Mouse (Mus musculus) telencephalon, adult 2 months (tissue): ENCODE data around the gene Mblac2.

Experiments
- DNase-seq: peaks from one replicate; pipeline ENCODE4 v3.0.0-alpha.2; 2011; ENCODE audit warnings: low read depth, low spot score

Gene Mblac2

DNA sequence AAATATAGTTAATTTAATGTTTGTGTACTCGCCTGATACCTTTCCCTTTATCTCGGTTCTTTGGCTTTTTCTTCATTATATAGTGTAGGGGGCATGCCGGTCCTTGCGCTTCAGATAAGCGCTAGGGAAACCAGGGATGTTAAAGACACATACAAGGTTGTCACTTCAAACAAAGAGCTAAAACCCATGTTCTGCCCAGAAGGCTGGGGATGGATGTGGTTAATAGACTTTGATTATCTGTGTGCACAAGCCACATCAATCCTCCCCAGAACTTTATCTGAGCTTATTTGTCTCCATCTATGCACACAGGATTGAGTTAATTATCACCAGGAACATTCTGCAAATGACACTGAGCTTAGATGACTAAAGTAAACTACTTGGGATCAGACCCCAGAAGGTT is 25.5 kb downstream of the Mblac2 start:
- DNase-seq: no peak

DNA sequence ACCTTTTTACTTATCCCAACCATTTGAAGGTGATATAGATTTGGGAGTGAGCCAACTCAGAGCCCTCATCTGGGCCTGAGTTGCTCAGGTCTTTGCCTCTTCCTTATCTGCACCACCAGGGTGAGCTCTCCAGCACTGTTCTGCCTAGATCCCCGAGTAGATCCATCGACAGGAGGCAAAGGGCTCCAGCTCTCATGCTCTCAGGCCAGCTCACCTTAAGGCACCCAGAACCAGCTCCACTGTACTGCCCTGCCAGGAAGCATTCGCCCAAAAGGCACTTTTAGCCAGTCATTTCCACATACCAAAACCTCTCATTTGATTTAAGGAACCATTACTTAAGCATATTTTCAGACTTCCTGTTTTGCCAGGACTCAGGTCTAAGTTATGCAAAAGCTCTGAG is 29.8 kb downstream of the Mblac2 start:
- DNase-seq: no peak

DNA sequence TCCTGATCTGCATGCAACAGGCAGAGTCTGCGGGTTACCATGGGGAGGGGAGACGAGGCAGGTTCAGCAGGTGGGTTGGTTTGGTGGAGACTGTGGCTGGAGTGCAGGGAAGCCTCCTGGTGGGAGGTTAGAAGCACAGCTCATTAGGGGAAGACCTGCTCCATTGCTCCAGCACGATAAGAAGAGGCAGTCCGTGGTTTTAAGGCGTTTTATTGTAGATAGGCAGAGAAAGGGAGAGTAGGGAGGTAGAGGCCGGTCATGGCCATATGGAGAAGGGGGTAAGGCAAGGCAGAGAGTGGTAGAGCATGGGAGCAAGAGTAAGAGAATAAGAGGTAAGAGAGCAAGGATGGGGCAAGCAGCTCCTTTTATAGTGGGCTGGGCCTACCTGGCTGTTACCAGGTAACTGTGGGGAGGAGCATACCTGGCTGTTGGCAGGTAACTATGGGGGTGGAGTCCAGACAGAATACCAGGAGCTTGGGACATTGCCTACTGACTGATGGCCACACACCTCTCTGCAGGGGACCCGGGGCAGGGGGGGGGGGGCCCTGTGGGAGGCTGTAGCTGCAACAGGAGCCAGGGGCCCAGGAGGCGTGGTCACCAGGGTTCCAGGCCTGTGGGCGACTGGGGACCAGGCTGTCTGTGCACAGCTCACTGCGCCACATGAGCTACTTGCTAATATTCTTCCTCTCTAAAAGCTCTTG is 32.4 kb downstream of the Mblac2 start:
- no peak for DNase-seq

DNA sequence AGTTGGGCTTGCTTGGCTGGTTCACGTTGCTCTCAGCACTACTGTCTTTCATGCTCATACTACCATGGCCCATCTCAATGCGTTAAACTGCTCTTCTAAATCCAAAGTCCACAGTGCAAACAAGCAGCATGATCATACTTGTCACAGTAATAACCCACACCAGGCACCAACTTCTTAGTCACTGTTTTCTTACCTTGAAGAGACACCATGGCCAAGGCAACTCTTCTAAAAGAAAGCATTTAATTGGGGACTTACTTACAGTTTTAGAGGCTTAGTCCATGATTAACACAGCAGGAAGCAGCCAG is 32.9 kb downstream of the Mblac2 start:
- no peak for DNase-seq

DNA sequence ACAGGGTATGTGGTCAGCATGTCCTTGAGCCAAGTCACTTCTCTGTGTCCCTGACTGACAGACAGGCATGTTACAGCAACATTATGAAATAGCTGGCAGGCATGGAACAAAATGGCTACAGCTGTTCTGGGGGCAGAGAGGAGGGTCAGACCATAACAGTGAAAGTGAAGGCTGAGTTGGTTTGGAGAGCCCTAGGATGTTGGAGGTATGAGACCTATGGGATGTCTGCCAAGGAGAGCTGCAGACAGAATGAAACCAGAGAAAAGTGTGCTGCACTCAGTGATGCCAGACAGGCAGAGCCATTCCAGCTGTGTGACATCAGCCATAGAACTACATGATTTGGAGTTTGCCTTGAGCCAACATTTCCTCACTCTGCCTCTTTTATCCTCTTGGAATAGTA is 43.7 kb downstream of the Mblac2 start:
- no peak for DNase-seq

DNA sequence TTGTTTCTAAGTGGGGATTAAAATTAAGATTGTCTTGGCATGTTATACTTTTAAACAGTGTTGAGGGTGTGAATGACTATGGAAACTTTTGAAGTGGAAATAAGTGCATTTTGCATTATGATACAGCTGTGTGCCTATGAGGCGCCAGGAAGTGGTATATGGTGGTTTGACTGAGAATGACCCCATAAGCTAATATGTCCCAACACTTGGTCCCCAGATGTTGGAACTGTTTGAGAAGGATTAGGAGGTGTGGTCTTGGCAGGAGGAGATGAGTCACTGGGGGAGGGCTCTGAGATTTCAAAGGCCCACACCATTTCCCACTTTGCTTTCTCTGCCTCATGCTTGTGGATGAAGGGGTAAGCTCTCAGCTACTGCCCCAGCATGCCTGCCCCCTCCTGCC is 44.2 kb downstream of the Mblac2 start:
- no peak for DNase-seq

DNA sequence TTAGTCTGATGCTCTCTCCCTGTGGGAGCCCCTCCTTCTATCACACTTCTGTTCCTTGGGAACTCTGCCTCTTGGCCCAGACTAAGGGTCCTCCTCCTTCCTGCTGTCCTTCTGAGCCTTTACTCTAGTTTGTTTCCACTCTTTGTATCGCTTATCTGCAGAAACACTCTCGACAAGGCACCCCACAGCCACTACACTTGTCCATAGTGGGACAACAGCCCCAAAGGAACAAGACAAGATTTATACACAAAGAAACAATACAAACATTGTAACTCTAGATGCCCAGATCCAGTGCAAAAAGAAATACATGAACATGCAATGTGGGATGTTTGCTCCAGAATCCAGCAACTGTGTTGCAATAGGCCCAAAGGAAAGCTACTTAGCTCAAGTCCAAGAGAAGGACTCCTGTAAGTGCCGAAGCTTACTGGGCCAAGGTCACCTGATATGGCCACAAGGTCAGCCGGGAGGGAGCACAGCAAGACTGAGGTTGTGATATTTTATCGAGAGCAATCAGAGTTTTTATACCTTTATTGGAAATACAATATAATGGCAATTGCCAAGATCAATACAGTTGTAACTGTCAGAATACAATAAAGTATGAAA is 46.0 kb downstream of the Mblac2 start:
- no peak for DNase-seq

DNA sequence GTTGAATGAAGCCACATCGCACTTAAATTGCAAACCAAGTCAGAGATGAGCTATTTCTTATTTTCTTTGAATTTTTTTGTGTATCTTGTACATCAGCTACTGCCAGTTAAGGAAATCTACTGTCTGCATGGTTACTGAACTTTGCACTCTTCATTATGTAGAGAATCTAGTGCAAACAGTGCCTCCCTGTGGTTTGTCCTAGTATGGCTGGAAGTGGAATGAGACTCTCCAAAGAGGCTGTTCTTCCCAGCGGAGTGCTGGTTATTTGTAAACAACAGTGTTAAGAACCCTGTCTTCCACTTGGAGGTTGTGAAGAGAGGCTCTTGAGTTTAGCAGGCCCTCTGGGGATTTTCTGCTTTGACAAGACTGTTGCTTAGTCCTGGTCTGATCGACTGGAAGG is 49.2 kb downstream of the Mblac2 start:
- DNase-seq: no peak

DNA sequence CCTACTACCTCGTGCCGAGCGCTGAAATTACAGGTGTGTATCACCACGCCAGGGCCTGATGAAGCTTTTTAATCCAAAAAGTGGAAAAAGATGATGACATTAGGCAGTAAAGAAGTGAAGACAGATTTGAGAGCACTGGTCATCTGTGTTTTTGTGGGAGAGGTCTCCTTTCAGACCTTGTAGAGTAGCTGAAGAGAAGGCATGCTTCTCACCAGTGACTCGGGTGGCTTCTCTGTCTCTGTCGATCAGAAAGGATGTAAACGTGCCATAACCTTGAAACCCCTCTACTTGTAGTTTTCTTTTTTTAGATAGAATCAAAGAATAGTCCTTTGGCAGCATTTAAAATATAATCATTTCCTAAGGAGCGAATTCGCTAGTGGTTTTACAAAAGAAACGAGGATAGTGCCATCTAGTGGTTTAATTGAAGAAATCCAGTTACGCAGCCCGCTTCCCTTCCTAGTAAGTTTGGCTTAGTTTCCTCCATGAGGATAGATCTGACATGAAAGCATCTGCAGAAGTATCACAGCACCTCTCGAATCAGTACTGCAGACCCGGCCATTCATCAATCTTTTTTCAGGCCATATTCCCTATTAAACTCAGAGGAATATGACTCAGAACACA is 50.5 kb downstream of the Mblac2 start:
- DNase-seq: peak; percentile 64

DNA sequence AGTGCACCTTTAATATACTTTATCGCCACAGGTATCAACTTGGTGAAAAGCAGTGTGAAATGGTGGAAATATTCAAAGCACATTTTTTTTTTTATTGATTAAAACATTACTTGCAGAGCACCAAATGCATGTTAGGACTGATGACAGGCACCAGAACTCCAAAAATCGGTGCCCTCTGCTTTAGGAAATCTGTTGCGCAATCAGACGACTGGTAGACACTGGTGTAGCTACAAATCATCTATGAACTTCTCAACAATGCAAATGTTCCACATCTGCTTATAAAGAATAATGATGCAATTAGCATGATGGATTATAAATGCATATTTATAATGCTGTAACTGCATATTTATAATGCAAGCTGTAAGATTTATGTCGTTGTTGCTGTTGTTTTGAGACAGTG is 53.0 kb downstream of the Mblac2 start:
- DNase-seq: no peak

DNA sequence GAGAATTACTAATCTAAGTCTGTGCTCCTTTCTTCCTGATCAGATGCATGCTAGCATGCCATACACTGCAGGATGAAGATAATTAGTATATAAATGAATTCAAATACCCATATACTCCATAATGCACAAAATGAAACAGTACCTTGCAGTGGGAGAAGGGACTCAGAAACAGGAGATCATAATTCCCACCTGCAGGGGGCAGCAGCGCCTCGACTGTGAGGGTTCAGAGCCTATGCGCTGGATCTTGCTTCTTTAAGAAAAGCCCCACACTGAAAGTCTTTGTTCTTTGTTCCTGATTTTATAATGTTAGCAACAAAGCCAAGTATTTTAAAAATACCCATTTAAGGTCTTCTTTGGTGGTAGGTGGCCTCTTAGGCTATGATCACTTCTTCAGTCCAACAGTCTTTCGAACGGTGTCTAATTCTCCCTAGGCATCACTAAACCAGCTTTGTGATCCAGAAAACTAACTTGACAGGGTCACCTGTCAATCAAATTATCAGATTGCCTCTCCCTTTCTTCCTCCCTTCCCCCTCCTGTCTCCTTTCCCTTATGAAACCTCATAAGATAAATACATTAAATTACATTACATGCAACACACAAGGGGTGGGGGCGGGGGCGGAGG is 56.0 kb downstream of the Mblac2 start:
- DNase-seq: peak; percentile 55

DNA sequence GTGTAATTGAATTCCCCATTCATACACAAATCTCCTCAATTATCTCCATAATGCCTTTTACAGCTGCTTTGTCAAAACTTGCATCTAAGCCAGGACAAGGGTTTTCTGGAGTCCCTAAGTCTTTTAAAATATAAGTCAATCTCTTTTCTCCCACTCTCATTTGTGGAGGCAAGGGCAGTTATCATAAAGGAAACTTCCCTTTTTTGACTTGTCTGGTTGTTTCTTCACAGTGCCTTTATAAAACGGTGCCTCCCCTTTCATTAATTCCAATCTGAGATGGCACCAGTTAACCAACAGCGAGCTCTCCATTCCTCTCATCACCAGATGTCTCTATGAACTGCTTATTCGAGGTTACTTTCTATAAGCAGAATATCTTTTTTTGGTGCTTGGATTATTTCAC is 65.1 kb downstream of the Mblac2 start:
- no peak for DNase-seq

DNA sequence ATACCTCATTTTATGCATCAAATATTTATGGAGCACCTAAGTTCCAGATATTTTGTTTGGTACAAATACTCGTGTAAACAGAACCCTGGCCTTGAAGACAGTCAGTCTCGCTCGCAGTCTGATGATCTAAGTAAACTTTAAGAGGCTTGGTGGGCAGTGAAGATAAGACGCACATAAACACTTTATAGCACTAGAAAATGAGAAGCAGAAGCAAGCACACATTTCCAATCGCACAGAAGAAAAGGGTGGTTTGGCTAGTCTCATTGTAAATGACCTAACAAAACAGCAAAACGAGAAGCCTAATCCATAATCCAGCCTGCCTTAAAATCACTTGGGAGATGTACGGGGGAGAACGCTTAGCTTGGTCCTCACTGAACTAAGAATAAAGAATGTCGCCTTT is 71.3 kb downstream of the Mblac2 start:
- DNase-seq: no peak

DNA sequence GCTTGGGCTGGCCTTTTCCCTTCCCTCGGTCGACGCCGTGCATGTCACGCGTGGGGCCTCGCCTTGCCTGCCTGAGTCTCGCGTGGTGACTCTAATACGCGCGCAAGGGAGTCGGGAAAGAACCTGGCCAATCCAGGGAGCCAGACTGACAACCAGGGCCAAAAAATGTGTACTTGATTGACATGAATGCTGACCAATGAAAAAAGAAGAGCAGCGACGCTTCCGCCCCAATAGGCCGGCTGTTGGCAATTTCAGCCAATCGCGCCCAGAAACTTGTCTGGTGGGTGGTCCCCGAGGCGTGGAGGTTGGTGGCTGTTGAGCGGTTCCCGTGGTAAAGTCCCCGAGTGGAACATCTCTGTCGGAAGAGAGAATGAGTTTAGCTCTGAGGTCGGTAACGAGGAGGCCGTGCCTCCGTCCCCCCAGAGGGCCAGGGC is 71.8 kb downstream of the Mblac2 start, which contains the start of gene Cetn3:
Gene Cetn3, plus strand, starts transcription at position 107 of the 434 bp plus-strand sequence.
- peak; percentile 99 for DNase-seq

DNA sequence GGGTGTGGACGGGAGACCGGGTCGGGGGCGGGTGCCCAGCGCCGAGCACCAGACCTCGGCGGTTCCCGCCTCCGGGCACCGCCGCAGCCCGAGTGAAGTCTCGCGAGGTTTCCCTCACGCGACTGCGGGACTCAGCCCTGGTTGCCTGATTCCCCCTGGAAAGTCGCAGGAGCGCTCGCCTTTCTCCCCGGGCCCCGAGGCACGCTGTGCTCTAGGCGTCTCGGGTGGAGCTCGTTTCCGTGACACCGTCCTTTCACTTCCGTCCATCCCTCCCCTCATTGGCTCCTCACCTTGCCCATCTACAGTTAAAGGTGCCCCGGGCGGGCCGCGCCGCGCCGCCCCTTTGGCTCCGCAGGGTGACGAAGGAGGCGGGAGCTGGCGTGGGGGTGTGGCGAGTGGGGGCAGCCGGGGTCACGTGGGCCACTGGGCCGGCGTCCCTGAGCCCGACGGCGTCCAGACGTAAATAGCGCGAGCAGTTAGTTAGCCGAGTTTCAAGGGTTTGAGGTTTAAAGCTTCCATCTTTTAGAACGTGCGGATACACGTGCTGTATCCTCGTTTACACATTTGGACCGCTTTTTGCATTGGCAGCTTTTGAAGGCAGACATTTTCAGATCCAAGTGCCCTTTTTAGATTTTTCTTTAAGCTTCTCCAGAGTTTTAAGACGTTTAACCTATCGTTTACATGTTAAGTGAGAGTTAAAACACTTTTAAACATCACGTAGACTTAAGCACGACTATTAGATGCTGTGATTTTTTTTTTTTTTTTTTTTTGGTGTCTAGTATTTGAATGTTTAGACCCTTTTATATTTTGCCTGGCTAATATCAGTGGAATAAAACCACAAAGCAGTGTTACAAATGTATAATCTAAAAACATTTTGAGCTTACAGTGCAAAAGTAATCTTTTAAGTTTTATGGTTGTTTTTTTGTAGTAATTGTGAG is 72.5 kb downstream of the Mblac2 start:
- peak; percentile 97 for DNase-seq

DNA sequence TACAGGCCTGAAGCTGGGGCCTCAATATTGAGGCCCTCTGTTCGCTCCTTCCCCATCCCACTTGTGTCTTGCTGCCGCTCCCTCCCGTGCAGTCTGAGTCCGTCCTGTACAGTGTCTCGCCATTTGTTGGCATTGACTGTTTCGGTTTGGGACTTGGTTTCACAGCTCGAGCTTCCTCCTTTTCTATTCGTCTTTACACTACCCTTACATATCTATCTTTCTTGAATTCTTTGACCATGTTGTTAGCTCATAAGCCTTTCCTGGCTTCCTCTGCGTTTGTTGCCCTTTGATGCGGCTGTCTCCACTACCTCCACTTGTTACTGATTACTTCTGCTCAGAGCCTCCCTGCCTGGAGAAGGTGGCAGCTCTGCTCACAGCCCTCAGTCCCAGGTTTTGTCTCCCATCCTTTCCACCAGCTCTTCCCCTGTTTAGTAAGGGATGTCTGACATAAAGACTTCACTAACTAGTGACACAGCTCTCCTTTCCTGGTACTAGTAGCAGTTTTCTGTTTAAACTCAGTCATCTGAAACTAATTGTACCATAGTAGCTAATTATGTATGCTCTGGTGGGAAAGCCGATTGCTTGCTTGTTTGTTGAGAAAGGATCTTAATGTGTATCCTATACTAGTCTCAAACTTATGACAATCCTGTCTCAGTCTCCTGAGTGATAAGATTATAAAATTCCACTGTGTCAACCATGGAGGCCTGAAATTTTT is 74.8 kb downstream of the Mblac2 start:
- no peak for DNase-seq

DNA sequence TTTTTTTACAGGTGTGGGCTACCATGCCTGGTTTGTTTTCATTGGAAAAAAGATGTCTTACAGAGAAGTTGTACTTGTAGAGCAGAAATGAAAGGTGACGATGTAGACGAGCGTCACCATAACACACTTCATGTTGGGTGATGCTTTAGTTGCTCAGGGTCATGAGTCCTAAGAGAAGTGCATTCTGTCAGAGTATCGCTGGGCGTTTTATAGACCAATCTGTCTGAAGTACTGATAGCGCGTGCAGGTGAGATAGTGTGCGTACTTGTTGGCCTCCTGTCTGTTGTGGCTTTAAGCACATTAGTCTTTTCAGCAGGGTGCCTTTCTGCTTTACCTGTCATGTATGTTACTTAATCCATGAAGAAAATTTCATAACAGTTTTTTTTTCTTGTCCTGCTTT is 79.0 kb downstream of the Mblac2 start:
- no peak for DNase-seq

DNA sequence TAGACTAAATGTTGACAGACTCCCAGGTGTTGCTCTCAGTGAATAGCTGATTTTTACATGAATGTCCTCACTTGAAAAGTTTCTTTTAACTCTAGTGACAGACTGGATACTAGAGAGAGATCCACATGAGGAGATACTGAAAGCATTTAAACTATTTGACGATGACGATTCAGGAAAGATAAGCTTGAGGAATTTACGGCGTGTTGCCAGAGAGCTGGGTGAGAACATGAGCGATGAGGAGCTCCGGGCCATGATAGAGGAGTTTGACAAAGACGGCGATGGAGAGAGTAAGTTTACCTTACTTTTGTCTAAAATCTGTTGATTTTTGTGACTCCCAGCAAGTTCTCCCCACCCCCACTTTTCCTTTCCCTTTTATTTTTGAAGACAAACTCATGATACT is 80.7 kb downstream of the Mblac2 start:
- no peak for DNase-seq

DNA sequence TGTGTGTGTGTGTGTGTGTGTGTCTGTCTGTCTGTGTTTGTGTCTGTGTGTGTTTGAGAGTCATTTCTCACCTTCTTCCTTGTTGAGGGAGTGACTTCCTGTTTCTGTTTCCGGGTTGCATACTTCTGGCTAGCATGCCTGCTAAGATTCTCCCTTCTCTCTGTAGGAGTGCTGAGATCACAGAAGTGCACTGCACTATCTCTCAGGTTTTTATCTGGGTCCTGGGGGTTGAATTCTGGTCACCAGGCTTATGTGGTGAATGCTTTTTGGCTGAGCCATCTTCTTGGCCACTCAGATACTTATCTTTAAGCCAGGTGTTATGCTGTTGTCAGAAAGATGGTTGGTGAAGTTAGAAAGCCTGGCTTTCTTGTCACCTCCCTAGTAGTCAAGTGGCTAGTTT is 82.7 kb downstream of the Mblac2 start:
- DNase-seq: no peak

DNA sequence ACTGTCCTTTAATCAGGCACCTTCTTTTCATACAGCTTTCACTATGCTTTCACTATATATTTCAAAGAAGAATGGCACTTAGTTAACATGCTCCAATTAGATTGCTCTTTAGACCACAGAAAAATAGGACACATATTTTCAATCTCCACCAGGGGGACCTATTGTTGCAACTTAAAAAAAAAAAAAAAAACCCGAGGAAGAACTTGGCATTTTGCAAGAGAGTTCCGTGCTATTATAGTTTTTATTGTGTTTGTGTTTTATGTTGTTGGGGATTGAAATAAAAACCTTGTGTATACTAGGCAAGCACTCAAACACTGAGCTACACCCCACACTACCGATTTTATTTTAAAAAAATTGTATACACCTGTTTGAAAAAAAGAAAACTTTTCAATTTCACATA is 90.0 kb downstream of the Mblac2 start:
- DNase-seq: no peak
